10 mouse cellular contexts compared by ENCODE assay signal in genomic region chr3:88136945-88137494, GRCm38 (mm10). TPM values are rescaled to one million over a fixed set of nuclear protein-coding genes. Genes with fewer than 3 reads are reported as not detected.
A peak's percentile ranks its signal among the peaks of the same experiment; 100 is the strongest.
DNase-seq lines count a peak whose midpoint lies in the region; ATAC-seq and TF ChIP-seq lines count a peak whose summit lies in the region.
"Had no signal": no experiment of that assay in that cellular context is flagged by ENCODE, and none has a peak within 500 bp of the region (broad histone marks: within the 10 kb centered on the region; RNA-seq: fewer than 3 reads in every experiment).

No protein-coding gene starts in this region.

- no peak for ATAC-seq in kidney, embryonic 16.5 days (ENCODE audit: low FRiP score, low TSS enrichment)
- no peak for ATAC-seq in limb, embryonic 15.5 days (ENCODE audit: insufficient number of reproducible peaks, low FRiP score, low TSS enrichment, low read depth)

- peak; percentile 71 for DNase-seq in adrenal gland, adult 2 months
- no peak for DNase-seq in adrenal gland, postnatal 10 days
- no peak for DNase-seq in kidney, postnatal 10 days
- DNase-seq in urinary bladder, adult 18-20 months (ENCODE audit: low spot score in 2 of 2), result no peak
- DNase-seq in embryo, embryonic 9.5 days (ENCODE audit: extremely low spot score), result no peak

- TF ChIP-seq POLR2A in cortical plate, adult 2 months (IDR thresholded peaks at IDR 0.05; ENCODE audit: extremely low read depth, insufficient read depth, low read length), result no peak

- WGBS in kidney, embryonic 16.5 days, result 83% methylated on average over 4 of the region's 4 CpGs
- WGBS in limb, embryonic 15.5 days, result 79% methylated on average over 4 of the region's 4 CpGs

- peaks cover 42% of the 10 kb centered on the region for H3K4me1 ChIP-seq in kidney, embryonic 16.5 days (ENCODE audit: insufficient read depth, low read length)
- H3K4me1 ChIP-seq in cortical plate, adult 2 months (ENCODE audit: control insufficient read depth, insufficient read depth, low read length), result peaks cover 8% of the 10 kb centered on the region; the same call in 1 of the 2 replicates
- H3K4me1 ChIP-seq in limb, embryonic 15.5 days, result peaks cover 45% of the 10 kb centered on the region

- no peaks in the 10 kb centered on the region for H3K27me3 ChIP-seq in kidney, embryonic 16.5 days (ENCODE audit: insufficient read depth, low read length)
- no peaks in the 10 kb centered on the region for H3K27me3 ChIP-seq in limb, embryonic 15.5 days

- no peaks in the 10 kb centered on the region for H3K36me3 ChIP-seq in kidney, embryonic 16.5 days (ENCODE audit: insufficient read depth, low read length)
- H3K36me3 ChIP-seq in limb, embryonic 15.5 days, result no peaks in the 10 kb centered on the region

- no peak overlapping the region for H3K27ac ChIP-seq in kidney, embryonic 16.5 days (ENCODE audit: low read length)
- H3K27ac ChIP-seq in cortical plate, adult 2 months (ENCODE audit: insufficient read depth, low read length), result 0 out of 2 replicates have a peak overlapping the region, but pooled peaks have one; percentile 25
- peak overlapping the region; percentile 100 for H3K27ac ChIP-seq in limb, embryonic 15.5 days

- peak overlapping the region; percentile 75 for H3K9ac ChIP-seq in kidney, embryonic 16.5 days (replicated peaks; ENCODE audit: low read length)
- no peak overlapping the region for H3K9ac ChIP-seq in limb, embryonic 15.5 days

- TF ChIP-seq CTCF in cortical plate, adult 2 months (IDR thresholded peaks at IDR 0.05; ENCODE audit: extremely low read depth, insufficient read depth, low read length), result no peak

- H3K9me3 ChIP-seq in kidney, embryonic 16.5 days (ENCODE audit: low read length), result no peaks in the 10 kb centered on the region
- H3K9me3 ChIP-seq in limb, embryonic 15.5 days, result no peaks in the 10 kb centered on the region

- H3K4me3 ChIP-seq in kidney, embryonic 16.5 days (ENCODE audit: low read length), result no peak overlapping the region
- H3K4me3 ChIP-seq in cortical plate, adult 2 months (ENCODE audit: insufficient read depth, low read length), result no peak overlapping the region
- H3K4me3 ChIP-seq in limb, embryonic 15.5 days, result no peak overlapping the region

- H3K4me2 ChIP-seq in kidney, embryonic 16.5 days (replicated peaks; ENCODE audit: low read depth, low read length), result peak overlapping the region; percentile 96; the same call in 1 of the 2 replicates
- H3K4me2 ChIP-seq in limb, embryonic 15.5 days, result peak overlapping the region; percentile 92; the same call in 1 of the 2 replicates

RNA-seq across cellular contexts. Expression of gene Mef2d, which starts 5.2 kb away (rescaled TPM):
- total RNA-seq in adrenal gland, adult 2 months (2021), result 100 to 1,000 TPM in 1 of 2 experiments, 10 to 100 TPM in 1; 78.4 to 114 TPM
- 173 and 185 TPM in 2 replicates for polyA plus RNA-seq in adrenal gland, adult 2 months (2012; rRNA removed)
- total RNA-seq in adrenal gland, postnatal 10 days (2021), result 10 to 100 TPM; 85.7 to 86.6 TPM
- 16.9 and 20.2 TPM in 2 replicates for polyA plus RNA-seq in kidney, embryonic 16.5 days (2015; fragmentation: Nextera tagmentation; extraction: Ambion mirVana)
- 128 and 131 TPM in 2 replicates for polyA plus RNA-seq in cortical plate, adult 2 months (2012; rRNA removed)
- 23.3 and 29.8 TPM in 2 replicates for polyA plus RNA-seq in limb, embryonic 15.5 days (2015; fragmentation: Nextera tagmentation; extraction: Ambion mirVana)

RNA-seq across cellular contexts. Expression of gene Iqgap3, which starts 55.2 kb away (rescaled TPM):
- 1 to 10 TPM in 1 of 2 experiments, under 1 TPM in 1; 0.69 to 1.1 TPM for total RNA-seq in adrenal gland, adult 2 months (2021)
- 3.0 and 3.6 TPM in 2 replicates for polyA plus RNA-seq in adrenal gland, adult 2 months (2012; rRNA removed)
- total RNA-seq in adrenal gland, postnatal 10 days (2021), result 10 to 100 TPM in 1 of 2 experiments, 1 to 10 TPM in 1; 6.9 to 11.5 TPM
- 20.9 and 23.6 TPM in 2 replicates for polyA plus RNA-seq in kidney, embryonic 16.5 days (2015; fragmentation: Nextera tagmentation; extraction: Ambion mirVana)
- 0.59 and 0.96 TPM in 2 replicates for polyA plus RNA-seq in cortical plate, adult 2 months (2012; rRNA removed)
- 17.6 and 17.8 TPM in 2 replicates for polyA plus RNA-seq in limb, embryonic 15.5 days (2015; fragmentation: Nextera tagmentation; extraction: Ambion mirVana)

RNA-seq across cellular contexts. Expression of gene Ttc24, which starts 58.9 kb away (rescaled TPM):
- not detected for total RNA-seq in adrenal gland, adult 2 months (2021)
- polyA plus RNA-seq in adrenal gland, adult 2 months (2012; rRNA removed), result not detected in 2 replicates
- not detected for total RNA-seq in adrenal gland, postnatal 10 days (2021)
- polyA plus RNA-seq in kidney, embryonic 16.5 days (2015; fragmentation: Nextera tagmentation; extraction: Ambion mirVana), result not detected in 2 replicates
- polyA plus RNA-seq in cortical plate, adult 2 months (2012; rRNA removed), result not detected in 2 replicates
- polyA plus RNA-seq in limb, embryonic 15.5 days (2015; fragmentation: Nextera tagmentation; extraction: Ambion mirVana), result not detected in 2 replicates
- total RNA-seq: gastrocnemius, adult 8-10 months had no signal
- polyA plus RNA-seq: brain, embryonic 14.5 days had no signal
